Mouse (Mus musculus): ENCODE results near the gene Sec14l2. TPM values are rescaled to one million over a fixed set of nuclear protein-coding genes. Genes with fewer than 3 reads are reported as not detected.

Sec14l2 gene
- polyA plus RNA-seq, 1 experiment from 2014 or later, result 0.93 TPM

DNA sequence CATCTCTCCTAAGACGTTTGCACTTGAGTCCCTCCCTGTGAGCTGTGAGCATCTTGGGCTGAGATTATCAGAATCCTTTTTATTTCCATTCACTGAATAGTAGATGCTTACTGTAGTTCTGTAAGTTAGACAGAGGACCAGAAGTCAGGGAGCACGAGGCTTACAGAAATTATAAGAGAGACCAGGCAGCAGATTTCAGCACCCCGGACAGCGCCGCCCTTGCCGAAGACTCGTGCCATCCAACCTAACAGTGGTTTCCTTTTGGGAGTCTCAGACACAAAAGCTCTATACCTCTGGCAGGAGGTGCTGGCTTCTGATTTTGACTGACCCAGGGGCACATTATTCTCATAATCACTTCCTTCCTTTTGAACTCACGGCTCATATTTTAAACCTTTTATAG, 46.6 kb downstream of the Sec14l2 start:
- Histone ChIP-seq H3K4me3 (ENCODE audit: low read depth, low read length) (no peak overlapping the region), H3K27ac (ENCODE audit: low read depth, low read length) (no peak overlapping the region), H3K27me3 (ENCODE audit: control insufficient read depth, insufficient read depth, low read length) (no peaks in the 10 kb centered on the region; the same call in 1 of the 2 replicates), H3K4me2 (no peak overlapping the region), H3K36me3 (ENCODE audit: control insufficient read depth, insufficient read depth, low read length) (no peaks in the 10 kb centered on the region), H3K9ac (ENCODE audit: low read depth, low read length) (no peak overlapping the region), H3K9me3 (replicated peaks; ENCODE audit: control insufficient read depth, low read length) (no peaks in the 10 kb centered on the region), H3K4me1 (ENCODE audit: control insufficient read depth, insufficient read depth, low read length) (no peaks in the 10 kb centered on the region)
- ATAC-seq (replicated peaks; ENCODE audit: insufficient number of reproducible peaks, low FRiP score, low TSS enrichment), result no peak
- 13% methylated on average over 8 of the region's 8 CpGs for WGBS (ENCODE audit: insufficient replicate concordance)

DNA sequence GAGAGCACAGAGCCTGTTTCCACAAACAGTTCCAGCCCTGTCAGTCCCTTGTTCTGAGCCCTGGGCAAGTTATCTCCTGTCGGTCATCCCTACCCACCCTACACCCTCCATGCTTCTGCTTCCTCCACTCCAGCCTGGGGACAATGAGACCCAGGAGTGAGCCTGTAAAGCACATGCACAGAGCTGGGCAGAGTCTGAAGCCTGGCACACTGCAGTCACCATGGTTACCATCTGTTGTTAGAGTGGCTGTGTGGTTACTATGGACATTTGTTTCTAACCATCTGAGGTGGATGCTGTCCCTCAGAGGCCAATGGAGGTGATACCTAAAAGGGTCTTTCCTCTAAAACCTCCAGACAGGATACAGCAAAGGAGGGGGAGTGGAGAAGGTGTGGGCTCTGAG, 53.6 kb downstream of the Sec14l2 start:
- no peak overlapping the region for H3K27ac ChIP-seq (ENCODE audit: low read depth, low read length)
- no peaks in the 10 kb centered on the region for H3K27me3 ChIP-seq (ENCODE audit: control insufficient read depth, insufficient read depth, low read length)
- H3K9me3 ChIP-seq (replicated peaks; ENCODE audit: control insufficient read depth, low read length), result no peaks in the 10 kb centered on the region
- no peaks in the 10 kb centered on the region for H3K36me3 ChIP-seq (ENCODE audit: control insufficient read depth, insufficient read depth, low read length)
- WGBS (ENCODE audit: insufficient replicate concordance), result 65% methylated on average over 1 of the region's 1 CpGs
- H3K9ac ChIP-seq (ENCODE audit: low read depth, low read length), result no peak overlapping the region
- ATAC-seq (replicated peaks; ENCODE audit: insufficient number of reproducible peaks, low FRiP score, low TSS enrichment), result no peak
- H3K4me2 ChIP-seq, result no peak overlapping the region
- no peaks in the 10 kb centered on the region for H3K4me1 ChIP-seq (ENCODE audit: control insufficient read depth, insufficient read depth, low read length)
- no peak overlapping the region for H3K4me3 ChIP-seq (ENCODE audit: low read depth, low read length)

DNA sequence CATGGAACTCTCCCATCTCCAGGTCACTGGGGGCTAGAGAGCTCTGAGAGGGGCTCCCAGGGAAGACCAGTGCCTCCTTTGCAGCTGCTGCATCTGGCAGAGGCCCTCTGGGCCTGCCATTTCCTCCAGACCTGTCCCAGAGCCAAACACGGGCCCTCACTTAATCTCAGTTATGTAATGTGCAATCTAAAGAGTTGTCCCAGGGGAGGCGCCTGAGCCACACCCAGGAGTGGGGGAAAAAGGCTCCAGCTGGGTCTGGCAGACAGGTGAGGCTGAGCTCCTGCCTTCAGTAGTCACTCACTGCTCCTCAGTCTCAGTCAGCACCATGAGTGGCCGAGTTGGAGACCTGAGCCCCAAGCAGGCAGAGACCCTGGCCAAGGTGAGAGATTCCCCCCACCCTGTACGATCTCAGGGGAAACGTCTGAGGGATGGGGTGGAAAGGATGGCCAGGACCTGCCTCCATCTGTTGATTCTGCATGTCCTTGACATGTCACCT, 58.5 kb downstream of the Sec14l2 start, which contains the start of gene Sec14l3:
Gene Sec14l3 (plus strand): TSS at position 215 of the 496 bp plus-strand sequence.
- Histone ChIP-seq H3K27ac (ENCODE audit: low read depth, low read length) (no peak within 1 kb of the TSS), H3K4me3 (ENCODE audit: low read depth, low read length) (no peak within 1 kb of the TSS), H3K27me3 (ENCODE audit: control insufficient read depth, insufficient read depth, low read length) (no peaks in the 10 kb centered on the region), H3K4me2 (no peak within 1 kb of the TSS), H3K36me3 (ENCODE audit: control insufficient read depth, insufficient read depth, low read length) (no peaks in the 10 kb centered on the region), H3K9me3 (replicated peaks; ENCODE audit: control insufficient read depth, low read length) (no peaks in the 10 kb centered on the region), H3K9ac (ENCODE audit: low read depth, low read length) (no peak within 1 kb of the TSS), H3K4me1 (ENCODE audit: control insufficient read depth, insufficient read depth, low read length) (no peaks in the 10 kb centered on the region)
- ATAC-seq (replicated peaks; ENCODE audit: insufficient number of reproducible peaks, low FRiP score, low TSS enrichment), result no peak
- 43% methylated on average over 5 of the region's 5 CpGs for WGBS (ENCODE audit: insufficient replicate concordance)

DNA sequence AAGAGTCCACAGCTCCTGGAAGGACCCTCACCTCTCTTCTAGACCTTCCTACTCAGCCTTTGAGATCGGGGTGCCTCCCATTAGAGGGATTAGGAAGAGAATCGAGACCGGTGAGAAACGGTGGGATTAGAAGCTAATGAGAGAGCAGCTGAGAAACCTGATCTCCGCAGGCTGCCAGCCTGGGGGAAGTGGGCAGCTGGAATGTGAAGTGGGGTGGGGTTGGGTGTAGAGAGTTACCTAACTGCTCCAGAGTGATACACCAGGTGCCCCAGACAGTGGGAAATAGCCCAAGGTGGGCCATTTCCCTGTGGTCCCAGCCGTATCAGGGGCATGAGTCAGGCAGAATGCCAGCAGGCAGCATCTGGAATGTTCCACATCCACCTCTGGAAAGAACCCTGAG, 60.2 kb downstream of the Sec14l2 start:
- Histone ChIP-seq H3K4me1 (ENCODE audit: control insufficient read depth, insufficient read depth, low read length) (no peaks in the 10 kb centered on the region), H3K27me3 (ENCODE audit: control insufficient read depth, insufficient read depth, low read length) (no peaks in the 10 kb centered on the region), H3K9me3 (replicated peaks; ENCODE audit: control insufficient read depth, low read length) (no peaks in the 10 kb centered on the region), H3K4me3 (ENCODE audit: low read depth, low read length) (no peak overlapping the region), H3K9ac (ENCODE audit: low read depth, low read length) (no peak overlapping the region), H3K4me2 (no peak overlapping the region), H3K27ac (ENCODE audit: low read depth, low read length) (no peak overlapping the region), H3K36me3 (ENCODE audit: control insufficient read depth, insufficient read depth, low read length) (no peaks in the 10 kb centered on the region)
- no peak for ATAC-seq (replicated peaks; ENCODE audit: insufficient number of reproducible peaks, low FRiP score, low TSS enrichment)
- 50% methylated on average over 6 of the region's 6 CpGs for WGBS (ENCODE audit: insufficient replicate concordance)

DNA sequence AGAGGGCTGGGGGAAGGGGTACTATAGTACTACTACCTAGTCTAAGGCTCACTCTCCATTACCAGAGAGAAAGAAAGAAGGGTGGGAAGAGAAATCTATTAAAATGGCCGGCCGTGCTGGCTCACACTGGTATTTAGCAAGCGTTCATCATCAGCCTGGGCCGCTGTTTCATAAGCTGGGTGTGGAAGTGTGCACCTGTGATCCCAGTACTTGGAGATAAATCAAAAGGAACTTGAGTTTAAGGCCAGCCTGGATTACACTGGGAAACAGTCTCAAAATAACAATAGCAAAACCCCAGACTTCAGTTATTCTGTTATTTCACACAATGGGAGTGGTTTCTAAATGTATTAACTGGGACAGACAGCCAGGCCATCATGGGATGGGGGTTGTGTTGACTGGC, 60.7 kb downstream of the Sec14l2 start:
- WGBS (ENCODE audit: insufficient replicate concordance), result 89% methylated on average over 4 of the region's 4 CpGs
- H3K36me3 ChIP-seq (ENCODE audit: control insufficient read depth, insufficient read depth, low read length), result no peaks in the 10 kb centered on the region
- no peak overlapping the region for H3K4me3 ChIP-seq (ENCODE audit: low read depth, low read length)
- H3K27me3 ChIP-seq (ENCODE audit: control insufficient read depth, insufficient read depth, low read length), result no peaks in the 10 kb centered on the region
- ATAC-seq (replicated peaks; ENCODE audit: insufficient number of reproducible peaks, low FRiP score, low TSS enrichment), result no peak
- no peaks in the 10 kb centered on the region for H3K4me1 ChIP-seq (ENCODE audit: control insufficient read depth, insufficient read depth, low read length)
- H3K4me2 ChIP-seq, result no peak overlapping the region
- H3K9me3 ChIP-seq (replicated peaks; ENCODE audit: control insufficient read depth, low read length), result no peaks in the 10 kb centered on the region
- H3K9ac ChIP-seq (ENCODE audit: low read depth, low read length), result no peak overlapping the region
- no peak overlapping the region for H3K27ac ChIP-seq (ENCODE audit: low read depth, low read length)

DNA sequence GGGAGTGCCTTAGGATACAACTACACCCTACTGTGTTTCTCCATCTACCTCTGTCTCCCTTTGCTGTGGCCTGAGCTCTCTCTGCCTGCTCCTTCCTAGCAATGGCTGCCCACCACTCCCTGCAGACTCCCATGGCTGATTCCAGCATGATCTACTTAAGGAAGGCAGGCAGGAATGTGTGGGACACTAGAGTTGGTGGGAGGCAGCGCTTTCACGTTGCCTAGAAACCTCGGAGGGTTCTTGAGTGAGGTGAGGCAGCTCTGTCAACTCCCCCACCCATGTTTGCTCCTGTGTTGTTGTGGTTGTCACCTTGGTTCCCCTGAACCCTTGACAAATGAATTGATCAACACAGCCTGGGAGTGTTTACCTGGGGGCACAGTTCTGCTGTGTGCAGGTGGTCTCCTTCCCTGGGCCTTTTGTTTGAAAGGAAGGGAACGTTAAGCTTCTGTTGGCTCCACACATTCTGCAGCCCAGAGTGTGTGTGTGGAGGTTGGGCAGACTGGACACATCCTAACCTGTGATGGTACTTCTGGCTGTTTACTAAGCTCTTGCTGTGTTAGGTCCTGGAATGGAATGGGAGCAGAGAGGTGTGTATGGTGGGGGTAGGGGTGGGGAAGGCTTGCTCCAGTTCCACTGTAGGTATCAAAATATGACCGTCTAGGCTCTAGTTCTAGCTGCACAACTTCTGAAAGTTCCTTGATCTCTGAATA, 62.2 kb downstream of the Sec14l2 start:
- WGBS (ENCODE audit: insufficient replicate concordance), result 63% methylated on average over 5 of the region's 5 CpGs
- H3K27ac ChIP-seq (ENCODE audit: low read depth, low read length), result no peak overlapping the region

DNA sequence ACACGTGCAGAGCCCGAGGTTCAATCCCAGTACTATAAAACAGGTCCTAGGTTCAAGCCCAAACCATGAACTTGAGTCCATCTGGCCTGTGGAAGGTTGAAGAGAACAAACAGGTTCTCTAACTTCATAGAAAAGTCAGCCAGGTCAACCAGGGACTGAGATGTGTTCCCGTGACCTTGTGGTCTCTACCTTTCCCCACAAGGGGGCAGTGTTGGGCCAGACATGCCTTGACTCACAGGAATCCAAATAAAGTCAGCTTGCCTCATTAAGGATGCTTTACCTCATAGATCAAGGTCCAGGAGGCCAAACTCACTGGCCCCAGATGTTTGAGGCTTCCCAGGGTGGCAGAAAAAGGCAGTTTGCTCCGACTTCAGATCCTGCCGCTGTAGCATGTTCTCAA, 69.6 kb downstream of the Sec14l2 start:
- no peaks in the 10 kb centered on the region for H3K36me3 ChIP-seq (ENCODE audit: control insufficient read depth, insufficient read depth, low read length)
- peaks cover under 1% of the 10 kb centered on the region; the same call in 1 of the 2 replicates for H3K9me3 ChIP-seq (replicated peaks; ENCODE audit: control insufficient read depth, low read length)
- H3K9ac ChIP-seq (ENCODE audit: low read depth, low read length), result no peak overlapping the region
- 22% methylated on average over 5 of the region's 5 CpGs for WGBS (ENCODE audit: insufficient replicate concordance)
- no peaks in the 10 kb centered on the region for H3K4me1 ChIP-seq (ENCODE audit: control insufficient read depth, insufficient read depth, low read length)
- no peak overlapping the region for H3K4me2 ChIP-seq
- H3K27ac ChIP-seq (ENCODE audit: low read depth, low read length), result no peak overlapping the region
- no peak overlapping the region for H3K4me3 ChIP-seq (ENCODE audit: low read depth, low read length)
- no peak for ATAC-seq (replicated peaks; ENCODE audit: insufficient number of reproducible peaks, low FRiP score, low TSS enrichment)
- H3K27me3 ChIP-seq (ENCODE audit: control insufficient read depth, insufficient read depth, low read length), result no peaks in the 10 kb centered on the region

More for the DNA sequence above, 62.2 kb downstream of the Sec14l2 start:
- H3K9ac ChIP-seq (ENCODE audit: low read depth, low read length), result no peak overlapping the region
- H3K4me2 ChIP-seq, result no peak overlapping the region
- no peak overlapping the region for H3K4me3 ChIP-seq (ENCODE audit: low read depth, low read length)
- no peaks in the 10 kb centered on the region for H3K9me3 ChIP-seq (replicated peaks; ENCODE audit: control insufficient read depth, low read length)
- H3K36me3 ChIP-seq (ENCODE audit: control insufficient read depth, insufficient read depth, low read length), result no peaks in the 10 kb centered on the region
- H3K27me3 ChIP-seq (ENCODE audit: control insufficient read depth, insufficient read depth, low read length), result no peaks in the 10 kb centered on the region
- no peaks in the 10 kb centered on the region for H3K4me1 ChIP-seq (ENCODE audit: control insufficient read depth, insufficient read depth, low read length)
- ATAC-seq (replicated peaks; ENCODE audit: insufficient number of reproducible peaks, low FRiP score, low TSS enrichment), result no peak

DNA sequence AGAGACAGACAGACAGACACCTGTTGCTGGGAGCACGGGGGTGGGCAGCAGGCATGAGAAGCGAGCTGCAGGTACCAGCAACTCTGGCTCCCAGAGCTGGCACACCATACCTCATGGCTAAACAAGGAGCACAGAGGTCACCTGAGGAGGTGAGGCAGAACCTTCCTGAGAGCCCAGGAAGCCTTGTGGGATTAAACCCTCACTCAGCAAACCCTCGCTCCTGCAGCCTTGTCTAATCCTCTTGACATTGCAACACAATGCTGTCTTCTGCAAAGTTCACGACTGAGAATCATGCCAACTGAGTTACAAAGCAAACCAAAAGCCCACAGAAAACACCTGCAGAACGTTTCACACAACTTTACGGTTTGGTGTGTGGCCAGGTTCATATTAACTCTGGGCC, 74.8 kb downstream of the Sec14l2 start:
- Histone ChIP-seq H3K27ac (ENCODE audit: low read depth, low read length) (no peak overlapping the region), H3K4me2 (no peak overlapping the region), H3K4me3 (ENCODE audit: low read depth, low read length) (no peak overlapping the region), H3K4me1 (ENCODE audit: control insufficient read depth, insufficient read depth, low read length) (no peaks in the 10 kb centered on the region), H3K36me3 (ENCODE audit: control insufficient read depth, insufficient read depth, low read length) (no peaks in the 10 kb centered on the region), H3K9ac (ENCODE audit: low read depth, low read length) (no peak overlapping the region), H3K27me3 (ENCODE audit: control insufficient read depth, insufficient read depth, low read length) (no peaks in the 10 kb centered on the region), H3K9me3 (replicated peaks; ENCODE audit: control insufficient read depth, low read length) (peaks cover 4% of the 10 kb centered on the region; the same call in 1 of the 2 replicates)
- no peak for ATAC-seq (replicated peaks; ENCODE audit: insufficient number of reproducible peaks, low FRiP score, low TSS enrichment)
- whole genome bisulfite sequencing (ENCODE audit: insufficient replicate concordance), result 83% methylated on average over 6 of the region's 6 CpGs

DNA sequence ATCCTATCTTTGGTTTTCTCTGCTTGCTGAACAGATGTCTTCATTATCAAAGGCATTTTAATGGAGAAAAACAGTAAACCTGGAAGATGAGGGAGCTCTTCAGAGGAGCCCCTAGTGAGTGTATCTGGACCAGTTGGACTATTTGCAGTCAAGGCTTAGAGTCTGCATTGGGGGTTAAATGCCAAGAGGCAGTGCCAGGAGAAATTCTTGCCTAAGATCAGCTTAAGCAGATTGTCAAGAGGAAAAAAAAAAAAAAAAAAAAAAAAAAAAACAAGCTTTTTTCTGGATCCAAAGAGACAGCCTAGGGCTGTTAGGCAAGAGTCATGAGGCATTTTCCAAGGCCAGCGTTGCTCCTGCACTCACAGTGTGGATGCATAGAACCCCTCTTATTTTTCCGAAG, 75.4 kb downstream of the Sec14l2 start:
- Histone ChIP-seq H3K4me3 (ENCODE audit: low read depth, low read length) (no peak overlapping the region), H3K4me2 (no peak overlapping the region), H3K27ac (ENCODE audit: low read depth, low read length) (no peak overlapping the region), H3K4me1 (ENCODE audit: control insufficient read depth, insufficient read depth, low read length) (no peaks in the 10 kb centered on the region), H3K9me3 (replicated peaks; ENCODE audit: control insufficient read depth, low read length) (peaks cover 4% of the 10 kb centered on the region; the same call in 1 of the 2 replicates), H3K27me3 (ENCODE audit: control insufficient read depth, insufficient read depth, low read length) (no peaks in the 10 kb centered on the region), H3K36me3 (ENCODE audit: control insufficient read depth, insufficient read depth, low read length) (no peaks in the 10 kb centered on the region), H3K9ac (ENCODE audit: low read depth, low read length) (no peak overlapping the region)
- no peak for ATAC-seq (replicated peaks; ENCODE audit: insufficient number of reproducible peaks, low FRiP score, low TSS enrichment)
- WGBS (ENCODE audit: insufficient replicate concordance), result 78% methylated on average over 2 of the region's 2 CpGs

Measured in heart, embryonic 11.5 days (tissue).